Mouse (Mus musculus) erythroblast, embryonic 14.5 days (primary cell): ENCODE measurements around the gene Ric8b. TPM values are rescaled to one million over a fixed set of nuclear protein-coding genes. Genes with fewer than 3 reads are reported as not detected.

ENCODE experiments used
- H3K27me3 ChIP-seq: 2 replicates; pipeline ENCODE4 v1.6.1; 2012; ENCODE audit warnings: inconsistent platforms; ENCODE audit not compliant: control insufficient read depth
- H3K36me3 ChIP-seq: 2 replicates; pipeline ENCODE4 v1.6.1; 2012; ENCODE audit warnings: mild to moderate bottlenecking, inconsistent platforms; ENCODE audit not compliant: control insufficient read depth
- H3K4me1 ChIP-seq: 2 replicates; pipeline ENCODE4 v1.6.1; 2012; ENCODE audit warnings: inconsistent platforms; ENCODE audit not compliant: control insufficient read depth
- H3K4me3 ChIP-seq: replicated peaks from 2 replicates; pipeline ENCODE3; 2012; ENCODE audit warnings: moderate library complexity, mild to moderate bottlenecking, inconsistent platforms
- H3K9me3 ChIP-seq: 2 replicates; pipeline ENCODE4 v1.6.1; 2012; ENCODE audit warnings: low read length, inconsistent platforms, mixed read lengths; ENCODE audit not compliant: control insufficient read depth
- GATA1 ChIP-seq: IDR thresholded peaks from 2 replicates; pipeline ENCODE4 v1.6.1; 2012; ENCODE audit warnings: low read length, inconsistent platforms, mixed read lengths
- TAL1 ChIP-seq: IDR thresholded peaks from 3 replicates; pipeline ENCODE4 v1.6.1; 2012; ENCODE audit warnings: low read length, inconsistent platforms, mixed read lengths
- polyA plus RNA-seq: library from polyadenylated mRNA; stranded (reverse); fragments of >175 nt; gene quantifications from 2 replicates; pipeline ENCODE4 v1.2.3, GENCODE M21; 2012

Ric8b gene
- polyA plus RNA-seq, 1 experiment: 0.09 TPM

DNA sequence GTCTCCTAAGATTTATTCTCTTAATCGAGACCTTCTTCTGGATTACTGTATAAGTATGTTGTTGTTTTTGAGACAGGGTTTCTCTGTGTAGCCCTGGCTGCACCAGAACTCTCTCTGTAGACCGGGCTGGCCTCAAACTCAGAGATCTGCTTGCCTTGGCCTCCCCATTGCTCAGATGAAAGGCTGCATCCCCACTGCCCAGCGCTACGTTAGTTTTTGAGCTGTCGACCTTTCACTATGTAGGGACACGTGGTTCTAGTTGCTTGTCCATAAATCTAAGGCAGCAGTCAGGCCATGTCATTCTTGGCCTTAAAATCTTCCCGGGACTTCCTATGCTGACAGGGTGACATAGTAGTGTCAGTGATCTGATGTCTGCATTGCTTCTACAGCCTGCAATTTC lies 8.9 kb downstream of the Ric8b start:
- Histone ChIP-seq H3K4me3 (no peak overlapping the region), H3K4me1 (no peaks in the 10 kb centered on the region), H3K27me3 (no peaks in the 10 kb centered on the region), H3K9me3 (no peaks in the 10 kb centered on the region), H3K36me3 (peaks cover 28% of the 10 kb centered on the region)
- TF ChIP-seq TAL1: no peak
- TF ChIP-seq GATA1: no peak

DNA sequence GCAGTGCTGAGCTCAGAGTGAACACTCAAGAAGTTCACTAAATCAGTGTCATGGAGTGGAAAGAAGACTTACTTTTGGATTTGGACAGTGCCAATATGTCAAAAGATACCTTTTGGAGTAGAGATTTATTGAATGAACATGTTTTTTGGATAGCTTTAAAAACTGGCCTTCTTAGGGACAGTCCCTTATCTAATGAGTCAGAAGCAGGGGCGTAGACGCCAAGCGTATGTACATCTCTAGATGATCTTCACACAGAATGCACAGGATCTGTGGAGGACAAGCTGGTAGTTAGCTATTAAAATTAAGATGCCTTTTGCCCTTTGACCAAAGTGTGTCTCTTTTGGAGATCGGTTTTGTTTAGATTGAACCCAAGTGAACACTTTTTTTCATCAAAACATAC lies 9.5 kb downstream of the Ric8b start:
- Histone ChIP-seq H3K9me3 (no peaks in the 10 kb centered on the region), H3K36me3 (peaks cover 28% of the 10 kb centered on the region), H3K4me3 (no peak overlapping the region), H3K27me3 (no peaks in the 10 kb centered on the region), H3K4me1 (no peaks in the 10 kb centered on the region)
- TF ChIP-seq GATA1 (no peak), TAL1 (no peak)

DNA sequence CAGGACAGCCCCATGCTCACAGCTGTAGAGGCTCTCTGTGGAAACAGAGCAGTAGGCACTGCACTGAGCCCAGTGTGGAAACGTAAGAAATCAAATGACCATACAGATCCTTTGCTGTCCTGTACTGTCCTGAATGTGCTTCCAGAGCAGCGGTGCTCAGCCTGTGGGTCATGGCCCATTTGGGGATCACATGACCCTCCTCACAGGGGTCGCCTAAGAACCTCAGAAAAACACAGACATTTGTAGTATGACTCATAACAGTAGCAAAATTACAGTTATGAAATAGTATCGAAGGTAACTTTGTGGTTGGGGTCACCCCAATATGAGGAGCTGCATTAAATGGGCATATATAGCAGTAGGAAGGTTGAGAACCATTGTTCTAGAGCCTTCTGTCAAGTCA lies 11.0 kb downstream of the Ric8b start:
- H3K36me3 ChIP-seq: peaks cover 28% of the 10 kb centered on the region
- no peak overlapping the region for H3K4me3 ChIP-seq
- TF ChIP-seq TAL1 (no peak), GATA1 (no peak)
- no peaks in the 10 kb centered on the region for H3K9me3 ChIP-seq
- H3K27me3 ChIP-seq: no peaks in the 10 kb centered on the region
- no peaks in the 10 kb centered on the region for H3K4me1 ChIP-seq

DNA sequence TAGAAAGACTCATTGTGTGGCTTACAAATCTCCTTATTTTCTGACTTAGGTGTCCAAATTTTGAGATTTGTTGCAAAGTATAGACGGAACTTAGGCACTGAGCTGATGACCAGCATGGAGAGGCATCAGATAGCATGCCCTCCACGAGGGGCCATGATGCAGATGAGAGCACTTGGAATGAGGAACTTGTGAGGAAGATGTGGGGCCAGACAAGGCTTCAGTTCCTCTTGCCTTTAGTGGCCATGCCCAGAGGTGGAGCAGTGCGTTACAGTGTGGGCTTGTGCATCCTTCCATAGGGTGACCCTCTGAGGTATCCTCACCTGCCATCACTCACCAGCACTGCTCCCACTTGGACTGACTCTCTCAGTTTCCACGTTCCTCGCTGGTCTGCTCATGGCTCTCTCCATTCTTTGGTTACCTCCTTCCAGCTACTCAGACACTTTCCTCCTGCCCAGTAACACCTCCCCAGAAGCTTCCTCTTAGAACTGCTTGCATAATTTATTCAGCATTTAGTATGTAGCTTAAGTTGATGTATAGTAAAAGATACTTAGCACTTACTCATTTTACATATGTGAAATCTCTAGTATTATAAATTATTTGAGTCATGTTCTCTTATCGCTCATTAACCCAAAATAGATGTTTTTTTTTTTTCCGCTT lies 18.3 kb downstream of the Ric8b start:
- Histone ChIP-seq H3K27me3 (no peaks in the 10 kb centered on the region), H3K9me3 (no peaks in the 10 kb centered on the region), H3K4me1 (no peaks in the 10 kb centered on the region; the same call in 1 of the 2 replicates), H3K4me3 (no peak overlapping the region), H3K36me3 (peaks cover 8% of the 10 kb centered on the region)
- TF ChIP-seq GATA1 (no peak), TAL1 (no peak)

DNA sequence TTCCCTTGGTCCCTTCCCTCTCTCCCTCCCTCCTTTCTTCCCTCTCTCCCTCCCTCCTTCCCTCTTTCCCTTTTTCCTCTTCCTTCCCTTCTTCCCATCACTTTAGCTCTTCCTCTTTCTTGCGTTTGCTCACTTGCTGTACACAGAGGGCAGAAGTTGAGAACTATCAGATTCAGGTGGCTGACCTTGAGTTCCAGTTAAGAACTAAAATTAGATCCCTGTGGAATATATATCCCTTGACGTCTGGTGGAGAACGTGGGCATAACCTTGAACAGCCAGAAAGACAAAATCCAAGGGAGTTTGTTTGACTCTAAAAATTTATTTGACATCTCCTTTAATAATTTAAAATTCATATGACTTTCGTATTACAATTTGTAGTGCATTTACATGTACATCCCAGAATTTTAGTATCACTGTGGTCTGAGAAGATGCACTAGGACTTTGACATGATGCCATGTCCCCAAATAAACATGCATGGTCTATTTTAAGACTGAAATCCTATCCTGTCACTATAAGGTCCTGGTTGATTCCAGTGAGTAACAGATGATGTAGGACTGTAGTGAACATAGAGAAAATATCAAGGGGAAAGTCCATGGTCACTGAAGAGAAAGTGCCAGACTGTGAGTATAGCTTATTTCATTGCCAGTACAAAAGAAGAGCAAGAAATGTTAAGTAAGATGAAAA lies 19.6 kb downstream of the Ric8b start:
- H3K4me1 ChIP-seq: no peaks in the 10 kb centered on the region; the same call in 1 of the 2 replicates
- no peaks in the 10 kb centered on the region for H3K9me3 ChIP-seq
- H3K27me3 ChIP-seq: no peaks in the 10 kb centered on the region

DNA sequence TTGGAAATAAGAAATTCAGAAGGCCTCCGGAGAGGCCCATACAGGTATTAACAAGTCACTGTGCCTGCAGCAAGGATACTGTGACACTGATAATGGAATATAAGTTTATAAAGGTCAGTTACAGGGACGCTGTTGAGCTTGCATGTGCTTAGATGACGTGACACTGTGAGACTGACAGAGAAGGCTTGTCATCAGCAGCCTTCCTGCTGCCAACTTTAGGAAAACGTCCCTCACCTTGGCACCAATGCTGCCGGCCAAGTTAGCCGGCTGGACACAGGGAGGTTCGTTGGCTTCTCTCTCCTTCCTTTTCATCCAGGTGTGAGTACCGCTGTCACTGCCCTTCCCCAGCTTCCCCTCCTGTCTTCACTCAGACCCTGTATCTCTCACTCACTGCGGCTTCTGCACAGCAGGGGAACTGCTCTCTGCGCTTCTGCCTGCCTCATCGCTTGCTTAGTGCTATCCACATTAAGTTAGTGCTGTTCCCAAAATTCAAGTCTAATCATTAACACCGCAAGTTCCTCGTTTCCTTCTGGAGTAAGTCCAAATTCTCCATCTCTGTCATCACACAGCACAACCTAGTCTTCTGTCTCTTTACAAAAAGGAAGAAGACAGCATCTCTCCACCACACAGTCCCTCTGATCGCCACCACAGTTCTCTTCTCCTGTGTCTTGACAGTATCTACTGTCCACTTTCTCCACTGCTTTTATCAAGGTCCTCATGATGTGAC lies 20.8 kb downstream of the Ric8b start:
- Histone ChIP-seq H3K27me3 (no peaks in the 10 kb centered on the region), H3K36me3 (peaks cover 8% of the 10 kb centered on the region), H3K4me3 (no peak overlapping the region), H3K4me1 (no peaks in the 10 kb centered on the region; the same call in 1 of the 2 replicates), H3K9me3 (no peaks in the 10 kb centered on the region)
- TF ChIP-seq TAL1 (no peak), GATA1 (no peak)

More for the DNA sequence above, 19.6 kb downstream of the Ric8b start:
- TF ChIP-seq TAL1 (no peak), GATA1 (no peak)
- Histone ChIP-seq H3K4me3 (no peak overlapping the region), H3K36me3 (peaks cover 8% of the 10 kb centered on the region)

DNA sequence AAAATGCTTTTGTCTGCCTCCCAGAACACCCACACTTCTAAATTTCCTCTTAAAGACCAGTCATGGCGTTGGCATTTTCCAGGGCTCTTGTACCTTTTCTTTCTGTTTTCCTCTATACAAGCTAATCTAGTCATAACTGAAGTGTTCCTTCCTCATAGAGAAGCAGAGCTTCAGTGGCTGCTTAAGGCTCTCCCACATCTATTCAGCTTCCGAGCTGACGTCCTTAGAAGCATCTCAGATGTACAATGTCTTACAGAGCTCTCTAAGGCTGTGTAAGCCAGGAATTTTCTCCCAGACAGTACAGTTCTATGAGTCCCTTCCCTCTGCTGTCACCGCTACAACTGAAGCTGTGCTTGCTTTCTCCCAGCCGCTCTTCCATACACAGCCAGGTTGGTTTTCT lies 21.5 kb downstream of the Ric8b start:
- TF ChIP-seq TAL1: no peak
- TF ChIP-seq GATA1: no peak
- Histone ChIP-seq H3K9me3 (no peaks in the 10 kb centered on the region), H3K27me3 (no peaks in the 10 kb centered on the region), H3K4me3 (no peak overlapping the region), H3K4me1 (no peaks in the 10 kb centered on the region; the same call in 1 of the 2 replicates), H3K36me3 (peaks cover 8% of the 10 kb centered on the region)

DNA sequence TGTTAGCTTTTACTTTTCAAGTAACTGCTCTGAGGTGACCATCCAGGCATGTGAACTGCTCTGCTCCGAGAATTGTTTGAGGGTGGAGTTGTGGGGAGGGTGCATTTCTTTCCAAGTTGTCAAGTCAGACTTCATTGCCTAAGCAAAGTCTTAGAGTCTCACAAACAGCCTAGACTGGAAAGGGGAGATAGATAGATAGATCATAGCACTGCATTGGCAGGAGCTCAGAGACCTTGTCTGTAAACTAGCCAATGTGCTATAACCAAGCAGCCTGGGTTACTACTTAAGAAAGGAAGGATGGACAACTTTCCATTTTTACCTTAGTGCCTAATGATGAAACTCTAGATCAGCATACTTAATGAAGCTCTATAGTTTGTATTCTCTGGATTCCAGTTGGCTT lies 22.9 kb downstream of the Ric8b start:
- Histone ChIP-seq H3K4me3 (no peak overlapping the region), H3K9me3 (no peaks in the 10 kb centered on the region), H3K4me1 (no peaks in the 10 kb centered on the region; the same call in 1 of the 2 replicates), H3K27me3 (no peaks in the 10 kb centered on the region), H3K36me3 (peaks cover 10% of the 10 kb centered on the region)
- no peak for TF ChIP-seq GATA1
- no peak for TF ChIP-seq TAL1

DNA sequence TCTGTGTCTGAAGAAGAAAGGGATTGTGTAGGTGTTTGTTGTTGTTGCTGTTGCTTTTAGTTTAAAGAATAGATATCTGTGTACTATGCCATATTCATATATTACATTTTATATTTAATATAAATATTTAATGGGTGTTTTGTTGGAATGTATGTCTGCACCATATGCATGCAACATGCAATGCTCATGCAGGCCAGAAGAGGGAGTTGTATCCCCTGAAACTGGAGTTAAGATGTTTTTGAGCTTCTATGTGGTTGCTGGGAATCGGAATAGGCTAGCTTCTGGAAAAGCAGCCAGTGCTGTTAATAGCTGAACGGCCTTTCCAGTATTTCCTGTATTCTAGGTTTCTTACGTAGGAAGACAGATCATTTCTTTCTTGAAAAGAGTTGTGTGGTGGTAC lies 28.3 kb downstream of the Ric8b start:
- Histone ChIP-seq H3K27me3 (no peaks in the 10 kb centered on the region), H3K4me1 (no peaks in the 10 kb centered on the region), H3K4me3 (no peak overlapping the region), H3K9me3 (no peaks in the 10 kb centered on the region), H3K36me3 (peaks cover 24% of the 10 kb centered on the region)
- TF ChIP-seq GATA1: no peak
- no peak for TF ChIP-seq TAL1
